Mouse (Mus musculus) brain, embryonic 14.5 days (tissue): ENCODE data around the gene Tagln3.

Source experiments
- CTCF ChIP-seq: fragments of 200-500 bp; IDR thresholded peaks from 2 replicates; pipeline ENCODE4 v1.5.1; 2012; ENCODE audit warnings: inconsistent platforms, mild to moderate bottlenecking, moderate library complexity, borderline replicate concordance; ENCODE audit not compliant: insufficient read depth, insufficient read length; ENCODE audit errors: extremely low read depth
- POLR2A ChIP-seq: fragments of 200-500 bp; IDR thresholded peaks from 2 replicates; pipeline ENCODE4 v1.6.1; 2012; ENCODE audit warnings: mild to moderate bottlenecking, inconsistent platforms, borderline replicate concordance; ENCODE audit not compliant: poor library complexity, insufficient read depth, insufficient read length, severe bottlenecking; ENCODE audit errors: extremely low read depth

- TF ChIP-seq CTCF (no peak), POLR2A (no peak)
Measured at GRCm38 (mm10) chr16:45722460-45722951, 1.9 kb downstream of the Tagln3 start.
